Mouse (Mus musculus): ENCODE results near the gene Neurl1b.

GRCm38 (mm10) chr17:26451651-26452295 is 37.1 kb downstream of the Neurl1b start:
- TF ChIP-seq CTCF (IDR thresholded peaks at IDR 0.05; ENCODE audit: extremely low read depth, insufficient read length, insufficient replicate concordance, low read depth, low read length), result peak; percentile 71; the same call in 1 of the 2 replicates
- no peak for TF ChIP-seq POLR2A (IDR thresholded peaks at IDR 0.05; ENCODE audit: low read depth, low read length)

All from small intestine, adult 2 months (tissue).